Mouse (Mus musculus) gastrocnemius, postnatal 10 days (tissue): Measurements from ENCODE around the gene Aifm1. TPM values are rescaled to one million over a fixed set of nuclear protein-coding genes. Genes with fewer than 3 reads are reported as not detected.

ENCODE experiments used
- DNase-seq: peaks from one replicate; pipeline ENCODE4 v3.0.0; 2021; ENCODE audit warnings: mixed read lengths
- long read RNA-seq, 2 experiments: library from polyadenylated mRNA; stranded (forward); transcript quantifications; one replicate each; pipeline ENCODE4 v2.0.0; 2021
- total RNA-seq, 2 experiments: library from RNA; stranded (reverse); gene quantifications; 2 replicates each; pipeline ENCODE4 v1.2.3; 2021

Aifm1 gene
- 10 to 100 TPM; 41.8 to 46.2 TPM for total RNA-seq
- long read RNA-seq, experiment 1, transcript Aifm1-201 (16 exons, 2,237 nt) = major isoform, 84 of 86 reads
- long read RNA-seq, experiment 1, partial matches to known transcripts = 0 of 86 reads
- long read RNA-seq, experiment 1, other reads (novel, unspliced or antisense) = 2 of 86 reads
- long read RNA-seq, experiment 2, transcript Aifm1-201 (16 exons, 2,237 nt) = major isoform, 103 of 106 reads
- long read RNA-seq, experiment 2, partial matches to known transcripts = 0 of 106 reads
- long read RNA-seq, experiment 2, other reads (novel, unspliced or antisense) = 3 of 106 reads

- peak; percentile 84 for DNase-seq
Measured at GRCm38 (mm10) chrX:48513166-48513807, at the start of gene Aifm1. Aifm1 (minus strand) TSS chrX:48513563.

GRCm38 (mm10) chrX:48532175-48532574 lies 18.8 kb upstream of the Aifm1 start:
- peak; percentile 73 for DNase-seq

GRCm38 (mm10) chrX:48526435-48526834 lies 13.1 kb upstream of the Aifm1 start:
- DNase-seq = no peak

GRCm38 (mm10) chrX:48525866-48526265 lies 12.5 kb upstream of the Aifm1 start:
- DNase-seq = no peak

- no peak for DNase-seq
Measured at GRCm38 (mm10) chrX:48525332-48525731, 12.0 kb upstream of the Aifm1 start.

GRCm38 (mm10) chrX:48523512-48523911 lies 10.1 kb upstream of the Aifm1 start:
- no peak for DNase-seq

GRCm38 (mm10) chrX:48521651-48522050 lies 8.3 kb upstream of the Aifm1 start:
- DNase-seq = no peak

- DNase-seq = no peak
Measured at GRCm38 (mm10) chrX:48519549-48520085, 6.3 kb upstream of the Aifm1 start.

GRCm38 (mm10) chrX:48518808-48519548 lies 5.6 kb upstream of the Aifm1 start, which contains the start of gene Rab33a:
Rab33a (plus strand) TSS chrX:48519285.
- DNase-seq = no peak

GRCm38 (mm10) chrX:48518211-48518807 lies 4.9 kb upstream of the Aifm1 start:
- no peak for DNase-seq

GRCm38 (mm10) chrX:48513824-48514223 lies 461 bp upstream of the Aifm1 start:
- DNase-seq = no peak

- no peak for DNase-seq
Measured at GRCm38 (mm10) chrX:48493763-48494162, 19.6 kb downstream of the Aifm1 start.

GRCm38 (mm10) chrX:48481687-48482086 lies 31.7 kb downstream of the Aifm1 start:
- DNase-seq = no peak

GRCm38 (mm10) chrX:48481095-48481494 lies 32.3 kb downstream of the Aifm1 start:
- DNase-seq = no peak

- DNase-seq = no peak
Measured at GRCm38 (mm10) chrX:48467355-48467946, 45.9 kb downstream of the Aifm1 start.

- no peak for DNase-seq
Measured at GRCm38 (mm10) chrX:48466174-48466573, 47.2 kb downstream of the Aifm1 start.

GRCm38 (mm10) chrX:48464436-48464835 lies 48.9 kb downstream of the Aifm1 start:
- DNase-seq = no peak

GRCm38 (mm10) chrX:48463636-48464035 lies 49.7 kb downstream of the Aifm1 start:
- no peak for DNase-seq

- DNase-seq = peak; percentile 74
Measured at GRCm38 (mm10) chrX:48462754-48463507, 50.4 kb downstream of the Aifm1 start, which contains the start of gene Elf4. Elf4 (minus strand) TSS chrX:48463132.

- no peak for DNase-seq
Measured at GRCm38 (mm10) chrX:48462297-48462696, 51.1 kb downstream of the Aifm1 start.

- DNase-seq = no peak
Measured at GRCm38 (mm10) chrX:48461006-48461405, 52.4 kb downstream of the Aifm1 start.
